Mouse (Mus musculus) liver, embryonic 14.5 days (tissue): ENCODE measurements around the gene Ric8b.

Experiments
- CTCF ChIP-seq: IDR thresholded peaks from 2 replicates; pipeline ENCODE4 v1.5.1; 2016; ENCODE audit warnings: antibody characterized with exemption, low read depth, control low read depth
- EP300 ChIP-seq: IDR thresholded peaks from 2 replicates; pipeline ENCODE4 v1.6.1; 2016; ENCODE audit warnings: antibody characterized with exemption, low read depth

- TF ChIP-seq CTCF (no peak), EP300 (no peak)
Measured at GRCm38 (mm10) chr10:85011066-85011465, 93.7 kb downstream of the Ric8b start.
